Mouse (Mus musculus) layer of hippocampus, adult 9-10 months (tissue): ENCODE data around the gene Incenp.
"Not testable (repeated sequence)": the region's sequence is repeated elsewhere in the genome, so short reads cannot be mapped to it uniquely, and the experiment has no call there.

Source experiments
- DNase-seq: peaks from one replicate; pipeline ENCODE4 v3.0.0; 2022; ENCODE audit warnings: low spot score

Gene Incenp

DNA sequence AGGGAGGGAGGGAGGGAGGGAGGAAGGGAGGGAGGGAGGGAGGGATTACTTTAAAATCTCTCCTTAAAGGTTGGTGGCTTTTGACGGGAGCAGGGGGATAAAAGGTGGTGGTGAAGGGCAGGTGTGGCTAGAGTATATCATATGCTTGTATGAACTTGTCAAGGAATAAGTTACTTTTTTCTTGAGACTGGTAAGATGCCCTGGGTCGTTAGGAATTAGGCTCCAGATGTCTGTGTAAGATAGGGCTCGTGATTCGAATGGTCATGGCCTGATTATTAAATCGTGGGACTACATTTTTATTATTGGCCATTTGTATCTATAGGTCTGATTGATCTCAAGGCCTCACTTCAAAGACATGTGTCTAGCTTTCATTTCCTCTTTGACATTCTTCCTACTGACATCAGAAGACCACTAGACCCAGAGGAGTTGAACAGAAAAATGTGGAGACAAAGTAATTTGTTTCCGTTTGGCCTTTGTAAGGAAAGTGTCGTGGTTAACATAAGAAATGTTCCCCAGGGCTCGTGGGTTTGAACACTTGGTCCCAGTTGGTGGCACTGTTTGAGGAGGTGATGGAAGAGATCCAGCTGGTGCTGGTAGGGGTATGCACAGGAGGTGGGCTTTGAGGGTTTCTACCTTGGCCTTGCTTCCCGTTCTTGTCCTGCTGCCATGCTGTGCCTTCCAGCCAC lies 19.0 kb upstream of the Incenp start:
- DNase-seq = no peak

DNA sequence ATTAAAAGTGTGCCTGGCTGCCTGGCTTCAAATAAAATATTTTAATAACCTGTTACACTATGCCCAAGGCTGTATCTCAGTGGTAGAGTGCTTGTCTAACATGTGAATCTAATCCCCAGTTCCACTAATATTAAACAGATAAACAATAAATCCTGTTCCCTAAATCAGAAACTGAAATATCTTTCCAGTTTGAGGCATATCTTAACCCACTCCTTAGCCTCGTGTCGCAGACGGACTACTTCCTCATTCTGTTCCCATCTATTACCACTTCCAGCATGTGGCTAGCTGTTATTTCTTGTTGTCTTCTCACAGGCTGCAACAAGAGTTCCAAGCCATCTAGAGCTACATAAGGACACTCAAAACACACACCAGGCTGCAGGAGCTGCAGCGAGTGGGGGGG lies 18.4 kb upstream of the Incenp start:
- no peak for DNase-seq

DNA sequence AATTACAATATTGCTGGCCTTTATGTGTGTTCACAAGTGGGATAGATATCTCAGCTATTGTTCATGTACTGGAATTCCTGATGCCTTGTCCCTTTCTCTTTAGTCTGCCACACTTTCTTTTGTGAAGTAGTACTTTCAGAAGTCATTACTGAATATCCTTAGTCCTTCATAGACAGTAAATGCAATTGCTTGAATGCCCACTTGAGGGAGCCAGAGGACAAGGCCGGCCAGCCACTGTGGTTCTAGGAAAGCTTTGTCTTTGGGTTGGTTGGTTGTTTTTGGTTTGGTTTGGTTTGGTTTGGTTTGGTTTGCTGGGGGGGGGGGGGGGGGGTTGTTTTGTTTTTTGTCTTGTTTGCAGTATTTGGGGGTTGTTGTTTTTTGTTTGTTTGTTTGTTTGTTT lies 16.6 kb upstream of the Incenp start:
- peak; percentile 83 for DNase-seq

DNA sequence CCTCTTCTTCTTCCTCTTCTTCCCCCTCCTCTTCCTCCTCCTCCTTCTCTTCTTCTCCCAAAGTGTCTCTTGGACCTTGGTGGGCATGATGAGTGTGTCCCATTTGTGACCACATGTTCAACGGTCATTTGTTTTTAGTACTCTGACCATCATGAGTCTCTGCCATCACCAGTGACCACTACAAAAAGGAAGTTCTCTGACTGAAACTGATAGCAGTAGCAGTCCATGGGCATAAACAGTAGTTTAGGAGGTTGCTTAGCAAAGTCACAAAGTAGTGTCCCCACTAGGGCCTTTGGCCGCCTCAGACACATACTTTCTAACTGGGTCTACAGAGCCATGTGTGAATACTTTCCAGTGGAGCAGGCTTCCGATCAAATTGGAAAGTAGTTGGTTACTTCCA lies 15.0 kb upstream of the Incenp start:
- DNase-seq = no peak

DNA sequence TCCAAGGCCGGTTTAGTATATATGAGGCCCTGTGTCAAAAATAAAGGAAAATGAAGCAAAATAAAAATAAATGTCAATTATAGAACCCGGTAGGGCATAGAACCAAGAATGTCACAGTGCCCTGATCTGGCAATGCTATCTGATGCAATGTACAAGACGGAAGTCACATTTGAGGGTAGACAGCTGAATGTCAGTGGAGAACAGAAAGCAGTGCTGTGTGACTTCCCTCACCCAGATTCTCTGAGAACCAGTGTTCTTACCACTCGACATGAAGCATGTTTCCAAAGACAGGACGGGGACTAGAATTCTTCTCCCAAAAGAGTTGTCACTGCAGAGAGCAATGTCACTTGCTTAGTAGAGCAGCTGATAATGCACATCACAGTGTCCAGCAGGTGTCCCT lies 14.4 kb upstream of the Incenp start:
- DNase-seq = no peak

DNA sequence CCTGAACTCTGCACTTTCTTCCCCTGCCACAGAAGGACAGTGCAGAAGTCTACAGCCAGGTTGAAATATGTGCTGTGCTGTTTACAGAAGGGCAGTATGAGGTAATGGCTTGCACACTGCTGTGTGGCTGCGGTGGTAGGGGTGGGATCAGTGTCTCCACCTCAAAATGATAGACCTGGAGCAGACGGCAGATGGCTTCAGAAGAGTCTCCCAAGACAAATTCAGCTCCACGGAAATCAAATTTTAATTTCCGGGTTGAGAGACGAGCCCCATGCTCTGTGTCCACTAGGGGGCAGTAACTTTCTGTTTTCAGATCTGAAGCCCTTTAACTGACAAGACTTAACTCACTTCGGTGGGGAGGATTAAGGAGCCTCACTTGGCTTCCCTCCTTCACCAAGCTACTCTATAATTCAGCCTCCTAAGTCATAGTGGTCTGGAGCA lies 12.0 kb upstream of the Incenp start:
- no peak for DNase-seq

DNA sequence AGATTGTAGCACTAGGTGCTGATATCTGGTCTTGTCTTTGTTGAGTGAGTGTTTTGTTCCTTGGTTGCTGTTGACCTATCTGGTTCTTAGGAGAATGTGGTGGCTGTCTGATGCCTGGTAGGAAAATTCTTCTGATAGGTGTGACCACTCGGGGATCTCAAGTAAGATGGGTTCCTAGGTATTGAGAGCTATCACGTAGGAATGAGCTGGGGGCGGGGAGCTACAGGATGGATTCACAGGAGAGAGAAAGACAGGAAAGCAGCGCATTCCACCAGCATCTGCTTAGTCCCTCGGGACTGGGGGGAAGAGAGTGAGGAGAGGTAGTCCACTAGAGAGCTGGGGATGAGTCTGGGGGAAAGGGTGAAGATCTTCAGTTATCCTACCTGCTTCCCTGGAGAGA lies 10.0 kb upstream of the Incenp start:
- DNase-seq = no peak

DNA sequence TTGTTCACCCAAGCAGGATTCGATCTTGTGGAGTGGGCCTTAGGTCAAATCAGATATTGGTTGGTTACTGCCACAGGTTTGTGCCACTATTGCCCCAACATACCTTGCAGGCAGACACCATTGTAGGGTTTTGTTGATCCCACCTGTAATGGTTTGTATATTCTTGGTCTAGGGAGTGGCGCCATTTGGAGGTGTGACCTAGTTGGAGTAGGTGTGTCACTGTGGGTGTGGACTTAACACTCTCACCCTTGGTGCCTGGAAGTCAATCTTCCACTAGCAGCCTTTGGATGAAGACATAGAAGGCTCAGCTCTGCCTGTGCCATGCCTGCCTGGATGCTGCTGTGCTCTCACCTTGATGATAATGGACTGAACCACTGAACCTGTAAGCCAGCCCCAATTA lies 1.3 kb upstream of the Incenp start:
- DNase-seq = not testable (repeated sequence)

DNA sequence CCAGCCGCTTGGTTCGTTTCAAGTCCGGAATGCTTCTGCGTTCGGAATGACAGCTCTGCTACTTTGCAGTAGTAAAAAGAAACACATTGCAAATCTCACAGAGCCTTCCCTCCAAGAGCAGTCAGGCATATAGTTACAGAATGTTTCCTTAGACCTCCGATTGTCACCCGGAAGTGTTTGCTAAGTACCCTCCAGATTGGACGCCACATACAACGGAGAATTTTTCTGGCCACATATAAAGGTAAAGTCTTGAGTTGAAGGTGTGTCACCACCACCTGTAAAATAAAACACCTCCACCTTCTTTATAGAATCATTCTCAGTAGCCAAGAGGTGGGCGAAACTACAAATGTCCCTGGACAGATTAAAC lies 412 bp upstream of the Incenp start:
- no peak for DNase-seq

DNA sequence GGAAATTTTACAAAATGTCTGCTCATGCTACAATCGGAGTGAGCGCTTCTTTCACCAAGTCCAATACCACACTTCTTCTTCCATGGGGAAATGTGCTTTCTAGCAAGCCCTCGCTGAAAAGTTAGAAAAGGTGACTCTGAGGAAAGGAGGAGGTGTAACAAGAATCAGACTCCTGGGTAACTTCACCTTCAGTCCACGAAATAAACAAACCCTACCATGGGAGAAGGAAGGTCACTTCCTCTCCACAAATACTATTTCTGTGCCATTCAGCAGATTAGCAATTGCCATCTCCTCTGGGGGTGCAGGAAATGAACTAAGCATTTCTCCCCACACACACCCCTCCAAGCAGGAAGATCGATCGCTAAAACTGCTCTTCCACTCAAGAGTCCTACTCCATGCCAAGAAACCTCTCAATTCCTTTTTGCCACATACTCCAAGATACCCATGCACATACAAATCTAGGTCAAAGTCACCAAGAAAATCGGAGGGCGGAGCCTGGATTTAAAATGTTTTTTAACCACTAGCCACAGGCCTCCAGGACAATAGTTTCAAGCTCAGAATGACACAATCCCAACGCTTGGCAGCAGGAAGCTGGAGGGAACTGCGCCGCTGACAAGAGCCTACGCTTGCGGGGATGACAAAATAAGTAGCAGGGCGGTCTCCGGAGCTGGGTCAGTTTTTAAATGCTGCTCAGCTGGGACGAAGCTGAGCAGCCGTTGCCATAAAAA lies 848 bp downstream of the Incenp start:
- DNase-seq = no peak

DNA sequence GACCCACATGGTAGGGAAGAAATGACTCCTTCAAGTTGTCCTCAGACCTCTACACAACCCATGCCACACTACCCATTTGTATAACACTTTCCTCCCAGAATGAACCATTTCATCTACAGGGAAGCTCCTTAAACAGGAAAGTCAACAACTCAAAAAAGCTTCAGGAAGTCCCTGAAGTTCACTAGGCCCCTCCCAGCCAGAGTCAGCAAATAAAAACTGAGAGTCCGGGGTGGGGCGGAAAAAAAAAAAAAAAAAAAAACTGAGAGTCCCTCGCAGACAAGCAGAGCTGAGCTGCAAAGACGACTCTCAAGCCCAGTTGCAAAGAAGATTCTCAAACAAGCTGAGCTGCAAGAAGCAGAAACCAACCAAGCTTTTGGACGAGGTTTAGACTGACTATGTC lies 3.3 kb downstream of the Incenp start:
- no peak for DNase-seq

DNA sequence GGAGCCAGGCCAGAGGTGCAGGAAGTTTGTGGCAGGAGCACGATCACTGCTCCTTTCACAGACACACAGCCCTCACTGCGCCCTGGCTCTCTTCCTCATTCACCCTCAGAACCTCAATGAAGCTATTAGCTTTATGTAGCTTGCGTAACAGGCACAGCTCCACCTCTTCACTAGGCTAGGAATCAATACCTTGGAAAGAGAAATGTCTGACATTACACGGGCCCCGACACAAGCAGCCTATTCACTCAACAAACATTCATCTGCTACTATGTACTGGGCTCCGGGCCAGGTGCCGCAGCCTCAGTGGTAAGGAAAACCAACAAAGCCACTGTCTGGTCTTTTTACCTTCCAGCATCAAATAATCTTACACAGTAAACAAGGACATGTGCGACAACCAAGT lies 12.6 kb downstream of the Incenp start:
- no peak for DNase-seq

DNA sequence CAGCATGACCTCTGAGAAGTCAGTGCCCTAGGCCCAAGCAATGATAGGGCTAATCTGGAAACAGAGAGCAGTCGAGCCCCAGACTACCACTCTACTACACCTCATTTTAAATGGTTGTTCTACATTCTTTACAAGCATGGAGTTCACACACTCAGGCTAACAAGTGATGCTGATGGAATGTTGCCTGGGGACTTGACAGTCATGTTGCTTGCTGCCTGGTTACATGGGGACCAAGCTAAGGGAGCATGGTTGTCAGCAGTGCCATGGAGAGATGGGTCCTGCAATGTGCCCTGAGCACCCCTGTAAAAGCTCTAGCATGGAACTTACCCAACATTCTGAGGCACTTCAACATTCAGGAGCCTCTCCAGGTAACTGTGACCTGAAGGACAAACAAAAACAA lies 13.0 kb downstream of the Incenp start:
- DNase-seq = no peak

DNA sequence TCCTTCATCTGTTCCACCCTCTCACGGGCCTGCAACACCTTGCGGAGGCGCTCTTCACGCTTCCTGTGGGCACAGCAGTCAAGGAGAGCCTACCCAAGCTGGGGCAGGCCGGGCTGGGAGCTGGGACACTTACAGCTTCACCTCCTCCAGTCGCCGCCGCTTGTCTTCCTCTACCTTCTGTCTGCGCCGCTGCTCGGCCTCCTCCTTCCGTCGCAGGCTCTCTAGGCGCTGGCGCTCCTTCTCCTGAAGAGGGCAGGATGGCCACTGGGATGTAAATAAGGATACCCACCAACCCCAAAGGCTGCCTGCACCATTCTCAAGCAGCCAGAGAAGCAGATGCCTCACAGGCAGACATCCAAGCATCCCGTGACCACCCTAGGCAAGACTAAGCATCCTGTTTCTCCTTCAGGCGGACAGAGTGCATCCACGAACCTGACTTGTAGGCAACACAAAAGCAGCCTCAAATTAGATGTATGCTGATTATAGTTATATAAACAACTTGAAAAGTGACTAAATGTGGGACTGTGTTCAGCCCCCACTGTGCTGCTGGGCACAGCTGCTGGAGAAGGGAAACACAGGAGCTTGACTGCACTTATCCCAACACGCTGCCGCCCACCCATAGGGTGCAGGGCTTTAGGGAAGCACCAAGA lies 21.0 kb downstream of the Incenp start:
- DNase-seq = no peak

DNA sequence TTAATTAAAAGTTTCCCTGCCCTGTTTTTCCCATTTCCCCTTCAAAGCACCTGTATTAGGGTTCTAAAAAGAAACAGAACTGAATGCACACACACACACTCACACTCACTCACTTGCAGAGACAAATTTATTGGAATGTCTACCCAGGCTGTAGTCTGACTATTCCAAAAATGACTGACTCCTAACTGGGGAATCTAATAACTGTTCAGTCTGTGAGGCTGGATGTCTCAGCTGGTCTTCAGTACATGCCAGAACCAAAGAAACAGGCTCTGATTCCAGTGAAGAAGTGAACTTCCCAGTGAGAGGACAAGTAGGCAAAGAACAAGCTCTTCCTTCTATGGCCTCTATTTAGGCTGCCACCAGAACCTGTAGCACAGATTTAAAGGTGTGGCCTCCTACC lies 33.9 kb downstream of the Incenp start:
- DNase-seq = no peak

DNA sequence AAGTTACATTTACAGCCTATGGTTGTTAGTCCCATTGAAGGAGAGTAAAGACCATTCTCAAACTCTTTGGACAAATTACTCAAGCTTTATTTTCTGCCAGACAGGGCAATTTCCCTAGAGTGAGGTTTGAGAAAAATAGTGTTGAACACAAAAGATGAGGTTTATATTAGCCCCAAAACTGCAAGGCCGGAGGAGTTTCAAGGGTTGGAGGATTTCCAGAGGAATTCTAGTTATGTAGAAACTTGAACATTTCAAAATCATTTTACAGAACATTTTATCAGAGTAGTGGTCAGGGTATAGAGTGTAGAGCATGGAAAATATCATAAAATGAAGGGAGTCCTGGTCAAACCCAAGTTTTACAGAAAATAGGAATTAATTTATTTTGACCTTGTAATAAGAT lies 34.5 kb downstream of the Incenp start:
- no peak for DNase-seq

DNA sequence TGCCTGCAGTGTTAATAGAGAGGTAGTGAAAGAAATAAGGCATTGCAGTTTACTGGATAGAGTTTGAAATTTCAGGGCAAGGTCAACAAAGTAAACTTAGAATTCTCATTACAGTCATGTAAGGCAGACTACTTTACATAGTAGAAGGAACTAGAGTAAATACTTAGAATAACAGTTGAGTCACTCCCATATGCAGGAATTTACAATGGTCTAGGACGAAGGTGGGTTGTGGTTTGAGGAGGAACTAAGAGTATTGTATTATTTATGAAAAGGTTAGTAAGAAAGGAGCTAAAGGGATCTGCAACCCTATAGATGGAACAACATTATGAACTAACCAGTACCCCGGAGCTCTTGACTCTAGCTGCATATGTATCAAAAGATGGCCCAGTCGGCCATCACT lies 38.5 kb downstream of the Incenp start:
- DNase-seq = not testable (repeated sequence)

DNA sequence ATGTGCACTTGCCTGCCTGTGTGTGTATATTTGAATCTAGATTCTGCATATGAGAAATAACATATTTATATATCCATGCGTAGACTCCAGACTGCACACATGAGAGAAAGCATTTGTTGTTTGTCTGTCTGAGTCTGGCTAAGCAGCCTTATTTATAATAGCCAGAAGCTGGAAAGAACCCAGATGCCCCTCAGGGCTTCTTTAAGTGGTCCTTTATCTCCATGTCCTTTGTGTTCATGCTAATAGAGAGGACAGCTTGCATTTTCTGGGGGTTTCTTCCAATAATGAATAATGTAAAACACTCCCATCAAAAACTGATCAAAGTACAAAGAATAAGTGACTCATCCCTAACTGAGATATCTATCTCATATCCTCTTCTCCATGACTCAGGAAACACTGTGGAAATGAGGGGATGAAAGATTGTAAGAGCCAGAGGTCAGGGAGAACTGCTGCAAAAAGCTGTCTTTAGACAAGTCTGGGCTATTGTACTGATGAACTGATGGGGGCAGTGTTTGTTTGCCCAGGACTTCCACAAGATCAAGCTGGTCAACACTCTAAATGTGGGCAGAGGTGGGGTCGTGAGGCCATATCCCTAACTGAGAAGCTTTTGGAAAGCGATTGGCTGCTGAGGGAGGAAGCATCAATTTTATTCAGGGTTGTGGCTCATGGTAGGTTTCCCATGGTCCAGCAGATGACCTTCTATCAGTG lies 49.8 kb downstream of the Incenp start:
- not testable (repeated sequence) for DNase-seq

DNA sequence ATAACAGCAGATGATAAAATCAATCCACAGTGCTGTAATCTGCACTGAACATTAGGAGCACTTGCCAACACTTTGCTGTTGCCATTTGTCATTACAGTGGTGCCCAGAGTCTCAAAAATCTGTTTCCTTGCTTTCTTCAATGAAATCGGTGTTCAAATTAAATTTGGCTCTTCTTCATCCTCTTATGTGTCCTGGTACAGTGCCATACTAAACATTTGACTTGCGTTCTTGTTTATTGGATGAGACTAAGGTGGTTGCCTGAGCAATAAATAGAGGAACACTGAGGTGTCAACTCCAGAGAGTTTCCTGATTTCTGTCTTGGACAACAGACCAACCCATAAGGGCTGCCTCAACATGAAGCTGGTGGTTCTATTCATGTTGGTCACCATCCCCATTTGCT lies 52.1 kb downstream of the Incenp start, which contains the start of gene Scgb2a2:
Gene Scgb2a2 (plus strand): TSS at position 301 of the 400 bp plus-strand sequence.
- DNase-seq = no peak

DNA sequence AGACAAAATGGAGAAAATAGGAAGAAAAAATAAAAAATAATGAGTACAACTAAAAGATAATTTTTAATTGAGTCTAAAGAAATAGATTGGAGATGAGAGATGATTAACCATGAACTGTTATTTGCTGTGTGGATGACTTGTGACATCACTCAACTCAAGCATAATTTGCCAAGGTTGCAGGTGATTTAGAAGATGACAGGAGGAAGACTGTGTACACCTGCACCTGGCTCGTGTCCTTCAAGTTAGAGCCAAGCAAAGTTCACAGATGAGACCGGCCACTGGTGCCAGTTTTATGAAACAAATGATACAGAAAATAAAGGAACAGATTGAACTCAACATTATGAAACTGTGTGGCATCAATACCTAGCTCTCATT lies 62.0 kb downstream of the Incenp start:
- DNase-seq = no peak

DNA sequence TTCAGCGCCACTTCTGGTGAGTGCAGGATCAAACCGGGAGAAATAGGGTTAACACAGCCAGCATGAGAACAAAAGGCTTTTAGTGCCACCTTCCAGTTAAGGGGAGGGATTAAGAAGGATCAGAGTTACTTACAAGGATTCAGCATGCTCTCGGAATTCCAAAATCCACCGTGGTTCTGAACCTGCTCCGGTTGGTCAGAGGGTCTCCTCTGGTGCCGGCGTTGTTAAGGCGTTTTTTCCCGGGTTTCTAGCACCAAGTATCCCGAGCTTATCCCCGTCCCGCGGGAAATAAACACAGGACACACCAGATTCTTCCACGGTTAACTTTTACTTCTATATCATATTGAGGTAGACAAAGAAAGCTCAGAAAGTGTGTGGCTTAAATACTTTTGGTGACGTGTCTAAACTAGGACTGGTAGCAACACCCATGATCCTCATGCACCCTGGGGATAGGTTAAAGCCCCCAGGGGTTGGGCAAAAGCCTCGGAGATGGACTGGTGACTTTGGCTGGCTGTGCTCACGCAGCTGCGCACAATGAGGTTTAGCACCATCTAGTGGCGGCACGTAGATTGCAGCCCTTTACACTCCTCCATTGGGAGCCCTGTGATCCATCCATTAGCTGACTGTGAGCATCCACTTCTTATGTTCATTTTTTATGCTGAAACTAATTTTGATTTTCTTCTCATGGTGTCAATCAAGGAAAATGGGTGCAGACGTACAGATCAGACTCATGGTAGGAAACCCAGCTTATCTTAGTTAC lies 62.6 kb downstream of the Incenp start:
- peak; percentile 25 for DNase-seq
